Mouse (Mus musculus) common myeloid progenitor, adult 5-6 weeks (primary cell): ENCODE measurements around the gene Olfr218. TPM values are rescaled to one million over a fixed set of nuclear protein-coding genes. Genes with fewer than 3 reads are reported as not detected.
A peak's percentile ranks its signal among the peaks of the same experiment; 100 is the strongest.

ENCODE experiments used
- ATAC-seq: replicated peaks from 2 replicates; pipeline ENCODE4 v1.8.0; 2016; ENCODE audit warnings: low read depth, mild to moderate bottlenecking, moderate TSS enrichment, inconsistent platforms; ENCODE audit not compliant: poor library complexity, severe bottlenecking
- total RNA-seq: library from RNA; stranded (forward); fragments of 200-1000, 187-1606 nt; gene quantifications from 2 replicates; pipeline ENCODE4 v1.2.3, GENCODE M21; 2017

Gene Olfr218
- total RNA-seq = not detected in 2 replicates

GRCm38 (mm10) chr1:173197508-173197907 lies at the start of gene Olfr218:
Gene Olfr218 (plus strand): TSS chr1:173197808.
- ATAC-seq = no peak

- no peak for ATAC-seq
Observed at GRCm38 (mm10) chr1:173174154-173174842, 23.3 kb upstream of the Olfr218 start.

GRCm38 (mm10) chr1:173190540-173190939 lies 7.1 kb upstream of the Olfr218 start, which contains the start of gene Olfr1406:
Gene Olfr1406 (minus strand): TSS chr1:173190640.
- no peak for ATAC-seq

GRCm38 (mm10) chr1:173192059-173192458 lies 5.5 kb upstream of the Olfr218 start:
- peak; percentile 78; the same call in 1 of the 2 replicates for ATAC-seq

- no peak; the same call in 1 of the 2 replicates for ATAC-seq
Observed at GRCm38 (mm10) chr1:173196359-173196758, 1.2 kb upstream of the Olfr218 start.

- ATAC-seq = no peak
Observed at GRCm38 (mm10) chr1:173212092-173212491, 14.5 kb downstream of the Olfr218 start, which contains the start of gene Olfr1404. Gene Olfr1404 (plus strand): TSS chr1:173212392.

- 0 out of 2 replicates have a peak, but pooled peaks have one; percentile 22 for ATAC-seq
Observed at GRCm38 (mm10) chr1:173216481-173216880, 18.9 kb downstream of the Olfr218 start.

GRCm38 (mm10) chr1:173227081-173227480 lies 29.5 kb downstream of the Olfr218 start, which contains the start of gene Fcer1a:
Gene Fcer1a (minus strand): TSS chr1:173227214.
- peak; percentile 47; the same call in 1 of the 2 replicates for ATAC-seq

- peak; percentile 72 for ATAC-seq
Observed at GRCm38 (mm10) chr1:173237004-173237403, 39.4 kb downstream of the Olfr218 start.

GRCm38 (mm10) chr1:173249888-173250287 lies 52.3 kb downstream of the Olfr218 start:
- no peak for ATAC-seq

Other genes with a start within 250 kb of the Olfr218 start
- gene Olfr16, start 247.4 kb upstream of the Olfr218 start, total RNA-seq = not detected in 2 replicates
- gene Olfr1408, start 60.4 kb upstream of the Olfr218 start, total RNA-seq = not detected in 2 replicates
- not detected in 2 replicates for gene Olfr1406, start 7.2 kb upstream of the Olfr218 start, total RNA-seq
- gene Olfr1404, start 14.6 kb downstream of the Olfr218 start, total RNA-seq = not detected in 2 replicates
- 1.7 and 5.8 TPM in 2 replicates for gene Fcer1a, start 29.4 kb downstream of the Olfr218 start, total RNA-seq
- gene Olfr418, start 68.2 kb downstream of the Olfr218 start, total RNA-seq = not detected in 2 replicates
- not detected in 2 replicates for gene Mptx2, start 80.0 kb downstream of the Olfr218 start, total RNA-seq
- 0.37 TPM in 1 of 2 replicates, not detected in the other for gene Ackr1, start 135.9 kb downstream of the Olfr218 start, total RNA-seq
- 58.6 and 72.0 TPM in 2 replicates for gene Aim2, start 153.1 kb downstream of the Olfr218 start, total RNA-seq
- gene Cadm3, start 169.9 kb downstream of the Olfr218 start, total RNA-seq = 0.05 TPM in 1 of 2 replicates, not detected in the other